Mouse (Mus musculus) liver, embryonic 13.5 days (tissue): ENCODE measurements around the gene Anapc2. TPM values are rescaled to one million over a fixed set of nuclear protein-coding genes. Genes with fewer than 3 reads are reported as not detected.

Source experiments
- ATAC-seq: fragments of 200-750 bp; cut with Nextera tagmentation; 2 replicates; pipeline ENCODE4 v1.8.0; 2017; ENCODE audit warnings: low read depth, mild to moderate bottlenecking, moderate number of reproducible peaks, moderate library complexity
- DNase-seq: peaks from one replicate; pipeline ENCODE4 v3.0.0; 2022
- H3K27ac ChIP-seq: fragments of 300-500 bp; sonication (generic); 2 replicates; pipeline ENCODE4 v1.5.1; 2015; ENCODE audit warnings: moderate library complexity, mild to moderate bottlenecking, inconsistent platforms
- H3K27me3 ChIP-seq: fragments of 300-500 bp; sonication (generic); 2 replicates; pipeline ENCODE4 v1.6.1; 2015; ENCODE audit warnings: mild to moderate bottlenecking, inconsistent platforms
- H3K36me3 ChIP-seq: fragments of 300-500 bp; sonication (generic); 2 replicates; pipeline ENCODE4 v1.6.1; 2015; ENCODE audit warnings: mild to moderate bottlenecking, inconsistent platforms
- H3K4me1 ChIP-seq: fragments of 300-500 bp; sonication (generic); replicated peaks from 2 replicates; pipeline ENCODE4 v1.6.1; 2015; ENCODE audit warnings: inconsistent platforms
- H3K4me2 ChIP-seq: fragments of 300-500 bp; sonication (generic); 2 replicates; pipeline ENCODE4 v1.6.1; 2015; ENCODE audit warnings: inconsistent platforms, mild to moderate bottlenecking, moderate library complexity
- H3K4me3 ChIP-seq: fragments of 300-500 bp; sonication (generic); replicated peaks from 2 replicates; pipeline ENCODE4 v1.5.1; 2015; ENCODE audit warnings: mild to moderate bottlenecking, inconsistent platforms
- H3K9ac ChIP-seq: fragments of 300-500 bp; sonication (generic); 2 replicates; pipeline ENCODE4 v1.6.1; 2015; ENCODE audit warnings: mild to moderate bottlenecking, inconsistent platforms
- H3K9me3 ChIP-seq: fragments of 300-500 bp; sonication (generic); replicated peaks from 2 replicates; pipeline ENCODE4 v1.6.1; 2016; ENCODE audit warnings: inconsistent platforms
- WGBS: fragments of 180-500 bp; shearing (Covaris S2); methylation state at CpG from one replicate; pipeline ENCODE4 v1.1.7; 2015; ENCODE audit not compliant: insufficient replicate concordance; 5-methylcytosine and 5-hydroxymethylcytosine counted together
- polyA plus RNA-seq: library from polyadenylated mRNA; unstranded; fragments of >200 nt; fragmentation: Nextera tagmentation; extraction: Ambion mirVana; gene quantifications from 2 replicates; pipeline ENCODE4 v1.2.1, GENCODE M21; 2015

Gene Anapc2
- polyA plus RNA-seq, 1 experiment from 2014 or later = 50.5 TPM

GRCm38 (mm10) chr2:25262291-25262767 lies 9.9 kb upstream of the Anapc2 start, which contains the start of gene Tprn:
TSS of gene Tprn (plus strand) at chr2:25262618.
- Histone ChIP-seq H3K9ac (peak within 1 kb of the TSS; percentile 87), H3K9me3 (no peaks in the 10 kb centered on the region), H3K4me3 (peak within 1 kb of the TSS; percentile 87), H3K27ac (peak within 1 kb of the TSS; percentile 72), H3K4me1 (peaks cover 61% of the 10 kb centered on the region), H3K4me2 (peak within 1 kb of the TSS; percentile 99), H3K27me3 (0 out of 2 replicates have a peak, but pooled peaks cover 10% of the 10 kb centered on the region), H3K36me3 (no peaks in the 10 kb centered on the region)
- ATAC-seq (peak; percentile 98), DNase-seq (peak; percentile 97)
- under 1% methylated on average over 39 of the region's 39 CpGs for WGBS

GRCm38 (mm10) chr2:25262795-25263622 lies 9.3 kb upstream of the Anapc2 start:
- peak overlapping the region; percentile 87 for H3K9ac ChIP-seq
- H3K27ac ChIP-seq = peak overlapping the region; percentile 71
- H3K4me3 ChIP-seq = peak overlapping the region; percentile 87
- no peaks in the 10 kb centered on the region for H3K9me3 ChIP-seq
- DNase-seq = peak; percentile 45
- ATAC-seq = peak; percentile 13
- H3K27me3 ChIP-seq = 0 out of 2 replicates have a peak, but pooled peaks cover 10% of the 10 kb centered on the region
- WGBS = under 1% methylated on average over 82 of the region's 82 CpGs
- peaks cover 68% of the 10 kb centered on the region for H3K4me1 ChIP-seq
- peak overlapping the region; percentile 99 for H3K4me2 ChIP-seq
- H3K36me3 ChIP-seq = peaks cover 2% of the 10 kb centered on the region; the same call in 1 of the 2 replicates

- peak overlapping the region; percentile 87 for H3K4me3 ChIP-seq
- 31% methylated on average over 12 of the region's 12 CpGs for WGBS
- ATAC-seq (no peak), DNase-seq (no peak)
- peaks cover 70% of the 10 kb centered on the region for H3K4me1 ChIP-seq
- peaks cover 7% of the 10 kb centered on the region for H3K36me3 ChIP-seq
- peak overlapping the region; percentile 87 for H3K9ac ChIP-seq
- H3K27ac ChIP-seq = peak overlapping the region; percentile 71; the same call in 1 of the 2 replicates
- 0 out of 2 replicates have a peak, but pooled peaks cover 10% of the 10 kb centered on the region for H3K27me3 ChIP-seq
- no peaks in the 10 kb centered on the region for H3K9me3 ChIP-seq
- peak overlapping the region; percentile 99 for H3K4me2 ChIP-seq
Measured at GRCm38 (mm10) chr2:25263623-25264285, 8.5 kb upstream of the Anapc2 start.

GRCm38 (mm10) chr2:25264286-25264660 lies 8.0 kb upstream of the Anapc2 start:
- Histone ChIP-seq H3K4me3 (peak overlapping the region; percentile 87), H3K4me1 (peaks cover 69% of the 10 kb centered on the region)

GRCm38 (mm10) chr2:25264851-25265250 lies 7.4 kb upstream of the Anapc2 start:
- peak overlapping the region; percentile 87; the same call in 1 of the 2 replicates for H3K4me3 ChIP-seq
- peak overlapping the region; percentile 99 for H3K4me2 ChIP-seq
- no peak overlapping the region for H3K27ac ChIP-seq
- peak overlapping the region; percentile 87 for H3K9ac ChIP-seq
- DNase-seq (no peak), ATAC-seq (no peak)
- peaks cover 18% of the 10 kb centered on the region for H3K36me3 ChIP-seq
- H3K4me1 ChIP-seq = peaks cover 71% of the 10 kb centered on the region
- H3K9me3 ChIP-seq = no peaks in the 10 kb centered on the region
- WGBS = 63% methylated on average over 3 of the region's 3 CpGs
- 0 out of 2 replicates have a peak, but pooled peaks cover 10% of the 10 kb centered on the region for H3K27me3 ChIP-seq

More at GRCm38 (mm10) chr2:25264286-25264660, 8.0 kb upstream of the Anapc2 start:
- no peak for DNase-seq
- Histone ChIP-seq H3K27ac (no peak overlapping the region), H3K36me3 (peaks cover 12% of the 10 kb centered on the region), H3K27me3 (0 out of 2 replicates have a peak, but pooled peaks cover 10% of the 10 kb centered on the region), H3K9ac (peak overlapping the region; percentile 87), H3K9me3 (no peaks in the 10 kb centered on the region), H3K4me2 (peak overlapping the region; percentile 99)
- WGBS = 63% methylated on average over 5 of the region's 5 CpGs
- ATAC-seq = no peak

- DNase-seq = no peak
- H3K9me3 ChIP-seq = no peaks in the 10 kb centered on the region
- peak overlapping the region; percentile 99 for H3K4me2 ChIP-seq
- peak overlapping the region; percentile 66; the same call in 1 of the 2 replicates for H3K27ac ChIP-seq
- H3K4me1 ChIP-seq = peaks cover 83% of the 10 kb centered on the region
- ATAC-seq = no peak
- 43% methylated on average over 6 of the region's 6 CpGs for WGBS
- H3K4me3 ChIP-seq = peak overlapping the region; percentile 29
- H3K9ac ChIP-seq = peak overlapping the region; percentile 37
- peaks cover 30% of the 10 kb centered on the region for H3K36me3 ChIP-seq
- 0 out of 2 replicates have a peak, but pooled peaks cover 10% of the 10 kb centered on the region for H3K27me3 ChIP-seq
Measured at GRCm38 (mm10) chr2:25265897-25266656, 6.2 kb upstream of the Anapc2 start.

GRCm38 (mm10) chr2:25266720-25267119 lies 5.6 kb upstream of the Anapc2 start:
- no peaks in the 10 kb centered on the region for H3K9me3 ChIP-seq
- H3K9ac ChIP-seq = peak overlapping the region; percentile 37
- H3K4me2 ChIP-seq = peak overlapping the region; percentile 99
- 0 out of 2 replicates have a peak, but pooled peaks cover 10% of the 10 kb centered on the region for H3K27me3 ChIP-seq
- H3K4me3 ChIP-seq = 0 out of 2 replicates have a peak overlapping the region, but pooled peaks have one; percentile 29
- H3K36me3 ChIP-seq = peaks cover 32% of the 10 kb centered on the region
- ATAC-seq (no peak), DNase-seq (no peak)
- H3K4me1 ChIP-seq = peaks cover 85% of the 10 kb centered on the region
- WGBS = 49% methylated on average over 2 of the region's 2 CpGs
- H3K27ac ChIP-seq = peak overlapping the region; percentile 66

DNA sequence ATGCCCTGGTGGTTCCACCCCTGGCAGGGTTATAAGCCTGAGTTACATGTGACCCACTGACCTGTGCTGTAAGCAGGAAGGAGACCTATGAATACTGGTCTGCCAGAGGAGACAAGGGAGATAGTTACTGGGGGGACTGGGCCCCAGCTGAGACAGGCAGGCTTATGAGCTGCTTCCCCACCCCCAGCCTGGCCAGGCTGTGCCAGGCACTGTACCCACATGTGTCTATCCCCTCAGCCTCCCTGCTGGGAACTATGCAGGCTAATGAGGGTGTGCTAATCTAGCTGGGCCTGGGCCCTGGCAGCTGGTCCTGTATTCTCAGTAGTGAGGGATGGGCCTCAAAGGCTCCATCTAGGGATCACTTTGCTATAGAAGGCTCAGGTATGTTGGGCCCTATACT lies 5.0 kb upstream of the Anapc2 start:
- Histone ChIP-seq H3K9me3 (no peaks in the 10 kb centered on the region), H3K4me2 (0 out of 2 replicates have a peak overlapping the region, but pooled peaks have one; percentile 99), H3K36me3 (peaks cover 32% of the 10 kb centered on the region), H3K4me3 (no peak overlapping the region), H3K9ac (peak overlapping the region; percentile 37), H3K27me3 (0 out of 2 replicates have a peak, but pooled peaks cover 10% of the 10 kb centered on the region), H3K27ac (peak overlapping the region; percentile 66), H3K4me1 (peaks cover 80% of the 10 kb centered on the region)
- DNase-seq (no peak), ATAC-seq (no peak)

- DNase-seq (no peak), ATAC-seq (no peak)
- H3K4me3 ChIP-seq = no peak overlapping the region
- no peaks in the 10 kb centered on the region for H3K9me3 ChIP-seq
- peaks cover 81% of the 10 kb centered on the region for H3K4me1 ChIP-seq
- H3K36me3 ChIP-seq = peaks cover 32% of the 10 kb centered on the region
- 0 out of 2 replicates have a peak, but pooled peaks cover 10% of the 10 kb centered on the region for H3K27me3 ChIP-seq
- 0 out of 2 replicates have a peak overlapping the region, but pooled peaks have one; percentile 7 for H3K9ac ChIP-seq
- peak overlapping the region; percentile 16; the same call in 1 of the 2 replicates for H3K27ac ChIP-seq
- 69% methylated on average over 4 of the region's 4 CpGs for WGBS
- H3K4me2 ChIP-seq = no peak overlapping the region
Measured at GRCm38 (mm10) chr2:25267746-25268309, 4.5 kb upstream of the Anapc2 start.

DNA sequence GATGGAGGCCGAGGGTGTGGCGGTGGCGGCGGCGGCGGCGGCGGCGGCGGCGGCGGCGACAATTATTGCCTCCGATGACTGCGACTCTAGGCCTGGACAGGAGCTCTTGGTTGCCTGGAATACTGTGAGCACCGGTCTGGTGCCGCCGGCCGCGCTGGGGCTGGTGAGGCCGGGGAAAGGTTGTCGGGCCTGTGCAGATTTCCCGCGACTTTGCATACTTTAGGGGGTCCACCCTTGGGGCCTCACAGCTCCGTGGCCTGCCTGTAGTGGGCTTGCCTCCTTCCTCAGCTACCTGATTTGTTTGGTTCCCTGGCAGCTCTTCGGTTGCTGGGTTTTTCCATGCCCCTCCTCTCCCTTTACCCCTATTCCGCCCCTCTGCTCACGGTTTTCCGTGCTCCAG lies 237 bp downstream of the Anapc2 start:
- Histone ChIP-seq H3K27me3 (no peaks in the 10 kb centered on the region), H3K4me3 (peak overlapping the region; percentile 94), H3K4me2 (peak overlapping the region; percentile 93), H3K27ac (peak overlapping the region; percentile 86), H3K36me3 (peaks cover 74% of the 10 kb centered on the region), H3K9ac (peak overlapping the region; percentile 90), H3K4me1 (peaks cover 46% of the 10 kb centered on the region), H3K9me3 (no peaks in the 10 kb centered on the region)
- DNase-seq (no peak), ATAC-seq (peak; percentile 55)
- under 1% methylated on average over 29 of the region's 29 CpGs for WGBS
